Mouse (Mus musculus) olfactory bulb, adult 2 months (tissue): Measurements from ENCODE around the gene Myd88. TPM values are rescaled to one million over a fixed set of nuclear protein-coding genes. Genes with fewer than 3 reads are reported as not detected.
A peak's percentile ranks its signal among the peaks of the same experiment; 100 is the strongest.

Source experiments
- H3K27ac ChIP-seq: fragments of 200-500 bp; 2 replicates; pipeline ENCODE4 v1.5.1; 2012; ENCODE audit warnings: low read depth, low read length; ENCODE audit not compliant: insufficient read depth
- H3K4me1 ChIP-seq: fragments of 200-500 bp; 2 replicates; pipeline ENCODE4 v1.6.1; 2012; ENCODE audit warnings: low read length; ENCODE audit not compliant: control insufficient read depth, insufficient read depth
- H3K4me3 ChIP-seq: fragments of 200-500 bp; 2 replicates; pipeline ENCODE4 v1.5.1; 2012; ENCODE audit warnings: mild to moderate bottlenecking, low read depth, low read length, moderate library complexity; ENCODE audit not compliant: insufficient read depth
- CTCF ChIP-seq: fragments of 200-500 bp; IDR thresholded peaks from 2 replicates; pipeline ENCODE4 v1.5.1; 2012; ENCODE audit warnings: low read depth, mild to moderate bottlenecking, low read length, moderate library complexity; ENCODE audit not compliant: insufficient read depth
- POLR2A ChIP-seq: fragments of 200-500 bp; IDR thresholded peaks from 2 replicates; pipeline ENCODE4 v1.6.1; 2012; ENCODE audit warnings: mild to moderate bottlenecking, low read depth, low read length, moderate library complexity; ENCODE audit not compliant: insufficient read depth
- WGBS: fragments of 180-500 bp; shearing (Covaris S2); methylation state at CpG from one replicate; pipeline ENCODE4 v1.1.7; 2018; 5-methylcytosine and 5-hydroxymethylcytosine counted together
- polyA plus RNA-seq: library from polyadenylated mRNA; stranded (reverse); fragments of >200 nt; gene quantifications from 2 replicates; pipeline ENCODE4 v1.2.4, GENCODE M21; 2012; ENCODE audit warnings: low replicate concordance; ENCODE audit not compliant: missing spikeins, insufficient read depth, insufficient read length

Myd88 gene
- polyA plus RNA-seq, 1 experiment: not detected

GRCm38 (mm10) chr9:119320946-119321345 is 20.3 kb downstream of the Myd88 start:
- H3K4me1 ChIP-seq: peaks cover 7% of the 10 kb centered on the region; the same call in 1 of the 2 replicates
- TF ChIP-seq CTCF (no peak), POLR2A (no peak)
- 8% methylated on average over 7 of the region's 7 CpGs for WGBS
- no peak overlapping the region for H3K27ac ChIP-seq
- H3K4me3 ChIP-seq: peak overlapping the region; percentile 65

- H3K4me3 ChIP-seq: no peak overlapping the region
- no peak overlapping the region for H3K27ac ChIP-seq
- peaks cover 7% of the 10 kb centered on the region; the same call in 1 of the 2 replicates for H3K4me1 ChIP-seq
- no peak for TF ChIP-seq CTCF
- no peak for TF ChIP-seq POLR2A
- 89% methylated on average over 7 of the region's 7 CpGs for WGBS
Measured at GRCm38 (mm10) chr9:119320446-119320845, 20.8 kb downstream of the Myd88 start.

- Histone ChIP-seq H3K4me3 (no peak overlapping the region), H3K4me1 (peaks cover 7% of the 10 kb centered on the region; the same call in 1 of the 2 replicates), H3K27ac (no peak overlapping the region)
- WGBS: 88% methylated on average over 1 of the region's 1 CpGs
- no peak for TF ChIP-seq CTCF
- no peak for TF ChIP-seq POLR2A
Measured at GRCm38 (mm10) chr9:119318891-119319290, 22.3 kb downstream of the Myd88 start.

GRCm38 (mm10) chr9:119313096-119313495 is 28.1 kb downstream of the Myd88 start:
- TF ChIP-seq POLR2A (no peak), CTCF (no peak)
- WGBS: 84% methylated on average over 10 of the region's 10 CpGs
- no peak overlapping the region for H3K27ac ChIP-seq
- no peaks in the 10 kb centered on the region for H3K4me1 ChIP-seq
- H3K4me3 ChIP-seq: no peak overlapping the region

GRCm38 (mm10) chr9:119309067-119309466 is 32.1 kb downstream of the Myd88 start:
- 93% methylated on average over 1 of the region's 1 CpGs for WGBS
- no peak for TF ChIP-seq CTCF
- TF ChIP-seq POLR2A: no peak
- no peak overlapping the region for H3K4me3 ChIP-seq
- no peaks in the 10 kb centered on the region for H3K4me1 ChIP-seq
- H3K27ac ChIP-seq: no peak overlapping the region

- no peaks in the 10 kb centered on the region for H3K4me1 ChIP-seq
- WGBS: 95% methylated on average over 7 of the region's 7 CpGs
- no peak overlapping the region for H3K27ac ChIP-seq
- TF ChIP-seq POLR2A: no peak
- TF ChIP-seq CTCF: no peak
- no peak overlapping the region for H3K4me3 ChIP-seq
Measured at GRCm38 (mm10) chr9:119305863-119306262, 35.3 kb downstream of the Myd88 start.

GRCm38 (mm10) chr9:119298563-119298962 is 42.6 kb downstream of the Myd88 start:
- 100% methylated on average over 3 of the region's 3 CpGs for WGBS
- Histone ChIP-seq H3K4me3 (no peak overlapping the region), H3K4me1 (peaks cover 3% of the 10 kb centered on the region; the same call in 1 of the 2 replicates), H3K27ac (no peak overlapping the region)
- TF ChIP-seq POLR2A (no peak), CTCF (no peak)

- no peak overlapping the region for H3K27ac ChIP-seq
- no peak overlapping the region for H3K4me3 ChIP-seq
- WGBS: 89% methylated on average over 6 of the region's 6 CpGs
- H3K4me1 ChIP-seq: peaks cover 3% of the 10 kb centered on the region; the same call in 1 of the 2 replicates
- TF ChIP-seq POLR2A: no peak
- TF ChIP-seq CTCF: no peak
Measured at GRCm38 (mm10) chr9:119297696-119298095, 43.5 kb downstream of the Myd88 start.

- 63% methylated on average over 3 of the region's 3 CpGs for WGBS
- Histone ChIP-seq H3K4me3 (no peak overlapping the region), H3K27ac (no peak overlapping the region), H3K4me1 (peaks cover 3% of the 10 kb centered on the region; the same call in 1 of the 2 replicates)
- TF ChIP-seq POLR2A: no peak
- TF ChIP-seq CTCF: no peak
Measured at GRCm38 (mm10) chr9:119290791-119291190, 50.4 kb downstream of the Myd88 start.

Other genes with a start within 250 kb of the Myd88 start
- gene Plcd1, start 247.9 kb downstream of the Myd88 start, polyA plus RNA-seq: not detected in 2 replicates
- gene Dlec1, start 238.9 kb downstream of the Myd88 start, polyA plus RNA-seq: not detected in 2 replicates
- gene Acaa1b, start 184.3 kb downstream of the Myd88 start, polyA plus RNA-seq: not detected in 2 replicates
- gene Gm47289, start 182.2 kb downstream of the Myd88 start, polyA plus RNA-seq: not detected in 2 replicates
- gene Slc22a13, start 132.3 kb downstream of the Myd88 start, polyA plus RNA-seq: not detected in 2 replicates
- gene Oxsr1, start 19.0 kb downstream of the Myd88 start, polyA plus RNA-seq: not detected in 2 replicates
- gene Acaa1a, start 1.7 kb downstream of the Myd88 start, polyA plus RNA-seq: not detected in 2 replicates
- gene Xylb, start 16.0 kb upstream of the Myd88 start, polyA plus RNA-seq: not detected in 2 replicates
- gene Slc22a14, start 24.1 kb upstream of the Myd88 start, polyA plus RNA-seq: not detected in 2 replicates
- not detected in 2 replicates for gene Acvr2b, start 60.7 kb upstream of the Myd88 start, polyA plus RNA-seq
- not detected in 2 replicates for gene Exog, start 103.5 kb upstream of the Myd88 start, polyA plus RNA-seq
- not detected in 2 replicates for gene Scn5a, start 237.6 kb upstream of the Myd88 start, polyA plus RNA-seq